Mouse (Mus musculus) gastrocnemius, postnatal 10 days (tissue): ENCODE data around the gene Olfr18. TPM values are rescaled to one million over a fixed set of nuclear protein-coding genes. Genes with fewer than 3 reads are reported as not detected.
"Not testable (repeated sequence)": the region's sequence is repeated elsewhere in the genome, so short reads cannot be mapped to it uniquely, and the experiment has no call there.

Experiments
- DNase-seq: peaks from one replicate; pipeline ENCODE4 v3.0.0; 2021; ENCODE audit warnings: mixed read lengths
- long read RNA-seq, 2 experiments: library from polyadenylated mRNA; stranded (forward); transcript quantifications; one replicate each; pipeline ENCODE4 v2.0.0; 2021
- total RNA-seq, 2 experiments: library from RNA; stranded (reverse); gene quantifications; 2 replicates each; pipeline ENCODE4 v1.2.3; 2021

The Olfr18 gene
- not detected for total RNA-seq
- long read RNA-seq, experiment 1 = 0 reads
- long read RNA-seq, experiment 2 = 0 reads

DNA sequence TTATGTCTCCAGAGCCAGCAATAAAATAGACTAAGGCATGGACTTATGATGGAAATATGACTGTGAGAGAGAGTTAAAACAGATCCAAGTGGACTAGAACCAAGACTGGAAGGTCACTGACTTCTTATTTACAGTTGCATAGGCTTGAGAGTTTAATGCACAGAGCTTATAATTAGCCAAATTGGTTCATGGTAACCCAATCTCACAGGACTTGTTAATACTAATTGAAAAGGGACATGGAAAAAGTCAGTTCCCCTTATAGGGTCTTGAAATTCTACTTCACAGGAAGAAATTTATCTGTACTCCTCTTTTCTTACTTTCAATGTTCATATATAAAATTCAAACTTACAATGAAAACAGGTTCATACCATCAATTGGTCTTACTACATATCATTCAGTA lies at the start of gene Olfr18:
Gene Olfr18 (minus strand): TSS at position 101 of the 400 bp plus-strand sequence.
- no peak for DNase-seq

DNA sequence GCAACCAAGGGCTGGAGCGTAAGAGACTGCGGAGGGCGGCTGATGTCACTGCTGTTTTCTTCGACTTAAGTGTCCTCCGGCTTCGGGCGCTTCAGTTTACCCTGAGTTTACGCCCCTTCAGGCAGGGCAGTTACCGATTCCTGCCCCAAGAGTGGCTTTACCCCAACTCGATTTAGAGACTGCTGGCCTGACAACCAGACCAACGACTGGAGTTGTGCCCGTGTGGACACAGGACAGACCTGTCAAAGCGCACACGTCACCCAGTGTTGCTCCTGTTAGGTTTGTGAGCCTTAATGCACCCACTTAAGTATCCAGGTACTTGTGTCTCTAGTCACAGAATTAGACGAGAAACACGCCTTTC lies 49.4 kb upstream of the Olfr18 start:
- DNase-seq = no peak

DNA sequence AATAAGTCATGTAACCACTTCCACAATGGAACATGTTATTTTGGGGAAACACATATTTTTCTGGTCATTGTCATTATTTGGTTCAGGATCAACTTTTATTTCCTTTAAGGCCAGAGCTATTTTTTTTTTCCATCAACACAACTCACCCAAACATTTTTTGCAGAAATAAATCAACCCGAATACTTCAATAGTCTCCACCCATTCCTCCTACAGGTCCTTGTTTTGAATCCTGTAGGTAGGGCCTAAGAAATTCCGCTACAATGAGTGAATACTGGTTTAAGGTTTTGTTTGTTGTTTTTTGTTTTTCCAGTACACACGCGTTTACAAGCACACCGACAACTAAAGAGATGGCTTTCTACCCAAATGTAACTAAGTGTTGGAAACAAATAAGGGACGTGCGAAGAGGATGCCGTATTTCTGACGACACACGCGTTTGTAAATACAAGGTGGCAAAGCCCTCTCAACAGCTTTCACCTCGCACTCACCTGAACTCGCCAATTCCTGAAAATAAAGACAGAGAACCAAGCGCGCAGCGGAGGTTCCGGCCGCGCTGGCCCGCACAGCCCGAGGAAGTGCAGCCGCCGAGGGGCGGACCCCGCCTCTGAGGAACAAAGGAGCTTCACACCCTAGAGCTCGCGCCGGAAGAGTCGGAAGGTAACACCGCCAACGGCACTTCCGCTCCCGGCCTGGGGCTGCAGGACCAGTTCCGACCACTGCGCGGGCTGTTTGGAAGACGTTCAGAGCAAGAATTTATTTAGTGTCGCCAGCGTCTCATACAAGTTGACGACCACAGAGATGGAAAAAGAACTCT lies 48.8 kb upstream of the Olfr18 start, which contains the start of gene Zfp560:
Gene Zfp560 (minus strand): TSS at position 646 of the 811 bp plus-strand sequence.
- peak; percentile 89 for DNase-seq

DNA sequence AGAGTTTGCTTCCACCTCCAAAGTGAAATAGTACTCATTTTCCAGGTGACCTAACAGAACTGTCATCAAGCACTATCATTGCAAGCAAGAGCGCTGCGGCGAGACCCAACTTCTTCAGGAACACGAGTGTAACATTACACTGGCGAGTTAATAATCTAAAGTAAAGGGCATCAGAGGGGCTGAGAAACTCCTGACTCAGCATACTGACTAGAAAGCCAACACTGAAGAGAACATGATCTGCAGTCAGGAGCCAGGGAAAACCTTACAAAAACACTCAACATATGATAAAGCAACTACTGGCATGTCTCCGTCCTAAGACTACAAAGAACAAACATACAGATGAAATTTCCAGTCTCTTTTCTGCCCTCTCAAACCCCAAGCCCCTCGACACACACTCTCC lies 47.8 kb upstream of the Olfr18 start:
- no peak for DNase-seq

DNA sequence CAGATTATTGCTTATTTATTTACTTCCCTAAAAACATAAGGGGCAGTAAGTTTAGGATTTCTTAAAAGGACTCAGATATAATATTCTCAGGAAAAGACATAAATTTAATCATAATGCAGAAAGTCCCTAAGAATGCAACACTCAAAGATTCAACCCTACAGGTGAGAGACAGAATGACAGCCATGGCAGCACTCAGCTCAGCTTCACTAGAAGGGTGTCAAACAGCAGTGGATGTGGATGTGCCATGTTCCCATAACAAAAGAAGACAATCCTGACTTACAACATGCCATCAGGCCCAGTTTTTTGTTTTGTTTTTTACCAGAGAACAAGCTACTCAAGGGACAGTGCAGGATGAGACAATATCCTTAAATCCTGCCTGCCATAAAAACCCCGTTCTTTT lies 38.8 kb upstream of the Olfr18 start:
- DNase-seq = no peak

DNA sequence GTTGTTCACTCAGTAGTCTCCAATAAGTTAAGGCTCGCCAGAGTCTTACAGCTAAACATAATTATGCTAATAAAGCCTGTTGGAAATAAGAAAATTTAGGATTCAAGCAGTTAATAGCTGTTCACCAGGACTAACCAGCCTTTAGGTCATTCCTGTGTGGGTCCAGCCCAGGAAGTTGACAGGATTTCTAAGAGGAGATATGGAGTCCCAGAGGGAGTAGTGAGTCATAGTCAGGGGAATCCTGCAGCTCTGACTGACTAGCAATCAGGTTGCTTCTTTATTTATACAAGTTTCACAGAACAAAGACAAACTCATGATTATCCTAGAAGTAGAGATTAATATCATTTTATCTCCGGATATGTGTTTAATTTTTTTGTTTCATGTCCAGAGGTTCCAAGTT lies 31.4 kb upstream of the Olfr18 start:
- DNase-seq = no peak

DNA sequence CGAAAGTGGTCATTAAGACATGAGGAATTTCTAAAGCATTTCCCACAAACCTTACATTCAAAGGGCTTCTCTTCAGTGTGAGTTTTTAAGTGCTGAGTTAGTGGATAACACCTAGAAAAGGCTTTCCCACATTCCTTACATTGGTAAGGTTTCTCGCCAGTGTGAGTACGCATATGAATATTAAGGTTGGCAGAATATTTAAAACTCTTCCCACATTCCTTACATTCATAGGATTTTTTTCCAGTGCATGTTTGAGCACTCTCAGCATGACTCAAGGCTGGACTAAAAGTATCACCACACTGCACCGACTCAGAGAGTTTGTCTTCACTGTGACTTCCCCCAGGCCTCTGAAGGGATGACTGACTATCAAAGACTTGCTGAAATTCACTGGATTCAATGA lies 12.6 kb upstream of the Olfr18 start:
- DNase-seq = no peak

DNA sequence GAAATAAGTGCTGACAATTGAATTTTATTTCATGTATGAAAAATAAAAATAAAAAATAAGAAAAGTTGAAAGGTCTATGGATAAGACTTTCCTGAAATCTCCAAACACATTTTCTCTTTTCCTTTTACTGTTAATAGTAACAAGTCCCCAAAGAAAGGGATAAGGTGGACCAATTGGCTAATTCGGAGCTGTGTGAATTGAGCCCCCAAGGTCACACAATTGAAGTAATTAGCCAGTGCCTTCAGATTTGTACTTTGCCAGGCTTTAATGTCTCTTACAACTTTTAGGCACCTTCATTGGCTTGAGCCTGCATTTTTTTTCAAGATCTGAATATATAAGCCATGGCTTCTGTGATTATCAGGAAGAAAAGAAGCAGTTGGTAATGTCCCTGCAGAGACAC lies 37.7 kb downstream of the Olfr18 start, which contains the start of gene Olfr873:
Gene Olfr873 (plus strand): TSS at position 301 of the 400 bp plus-strand sequence.
- DNase-seq = no peak

DNA sequence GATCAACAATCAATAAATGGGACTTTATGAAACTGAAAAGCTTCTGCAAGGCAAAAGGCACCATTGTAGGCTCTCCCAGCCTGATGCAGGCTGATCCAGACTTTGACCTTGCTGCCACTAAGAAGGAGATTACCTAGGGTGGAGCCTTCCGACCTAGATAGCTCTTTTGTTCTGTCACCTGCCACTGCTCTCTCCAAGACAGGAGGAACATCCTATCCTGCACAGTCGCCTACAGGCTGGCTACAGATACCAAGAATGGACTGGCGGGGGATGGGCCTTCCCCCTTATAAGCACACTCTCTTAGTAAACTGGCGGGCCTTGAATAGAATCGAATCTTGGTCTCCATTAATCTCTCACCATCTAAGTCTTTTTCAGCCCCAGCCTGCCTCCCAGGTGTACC lies 40.3 kb downstream of the Olfr18 start:
- DNase-seq = not testable (repeated sequence)

DNA sequence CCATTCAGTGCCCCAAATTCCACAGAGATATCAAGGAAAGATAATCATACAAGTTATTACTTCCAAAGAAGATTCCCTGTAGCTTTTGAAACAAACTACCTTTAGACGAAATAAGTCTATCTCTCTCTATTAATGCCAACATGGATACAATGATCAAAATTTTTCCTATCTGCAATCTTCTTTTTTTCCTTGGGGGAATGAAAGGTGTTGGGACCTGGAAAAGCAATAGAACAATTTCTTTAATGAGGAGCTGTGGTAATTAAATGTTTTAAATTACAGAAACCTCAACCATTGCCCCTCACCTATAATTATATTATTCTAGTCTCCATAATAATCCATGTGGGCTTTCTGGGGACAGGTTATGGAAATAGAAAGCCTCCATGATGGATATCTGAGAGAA lies 53.8 kb downstream of the Olfr18 start, which contains the start of gene Olfr39:
Gene Olfr39 (plus strand): TSS at position 301 of the 400 bp plus-strand sequence.
- no peak for DNase-seq

Other genes starting within 250 kb of the Olfr18 start
- not detected for gene Olfr868, start 237.5 kb downstream of the Olfr18 start, total RNA-seq
- not detected for gene Olfr869, start 207.1 kb downstream of the Olfr18 start, total RNA-seq
- not detected for gene Olfr870, start 162.0 kb downstream of the Olfr18 start, total RNA-seq
- not detected for gene Olfr871, start 123.9 kb downstream of the Olfr18 start, total RNA-seq
- not detected for gene Olfr872, start 99.0 kb downstream of the Olfr18 start, total RNA-seq
- not detected for gene Olfr39, start 53.7 kb downstream of the Olfr18 start, total RNA-seq
- gene Olfr873, start 37.6 kb downstream of the Olfr18 start, total RNA-seq = not detected
- gene Zfp560, start 49.1 kb upstream of the Olfr18 start, total RNA-seq = 10 to 100 TPM; 10.2 to 10.6 TPM
- 10 to 100 TPM; 12.0 to 14.7 TPM for gene Zfp26, start 124.1 kb upstream of the Olfr18 start, total RNA-seq
- 10 to 100 TPM in 1 of 2 experiments, 1 to 10 TPM in 1; 9.8 to 12.5 TPM for gene Zfp426, start 156.7 kb upstream of the Olfr18 start, total RNA-seq
- gene Zfp266, start 185.3 kb upstream of the Olfr18 start, total RNA-seq = 10 to 100 TPM; 31.4 to 39.3 TPM
- 1 to 10 TPM; 5.2 to 6.0 TPM for gene Zfp846, start 245.2 kb upstream of the Olfr18 start, total RNA-seq